Mouse (Mus musculus): ENCODE measurements around the gene Acat3. TPM values are rescaled to one million over a fixed set of nuclear protein-coding genes. Genes with fewer than 3 reads are reported as not detected.

The Acat3 gene
- polyA plus RNA-seq, 1 experiment from 2014 or later = 1.0 TPM

DNA sequence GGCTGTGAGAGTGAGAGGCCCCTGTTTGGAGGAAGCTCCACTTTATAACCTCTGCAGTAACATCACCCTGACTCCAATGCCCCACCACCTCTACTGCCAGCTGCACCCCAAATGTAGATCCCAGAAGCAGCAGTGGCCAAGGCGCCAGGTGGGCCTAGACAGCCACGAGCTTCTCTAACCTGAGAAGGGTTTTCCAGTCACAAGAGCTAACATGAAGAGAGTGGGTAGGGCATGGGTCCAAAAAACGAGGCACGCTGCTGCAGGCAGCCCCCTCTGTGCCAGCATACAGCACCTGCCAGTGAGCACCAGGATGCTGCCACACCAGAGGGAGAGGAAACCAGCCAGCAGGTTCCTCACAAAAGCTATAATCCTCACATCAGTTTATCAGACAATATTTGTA is 49.3 kb downstream of the Acat3 start:
- no peak for ATAC-seq (ENCODE audit: low FRiP score, low read depth)
- Histone ChIP-seq H3K9ac (no peak overlapping the region), H3K27me3 (no peaks in the 10 kb centered on the region)

DNA sequence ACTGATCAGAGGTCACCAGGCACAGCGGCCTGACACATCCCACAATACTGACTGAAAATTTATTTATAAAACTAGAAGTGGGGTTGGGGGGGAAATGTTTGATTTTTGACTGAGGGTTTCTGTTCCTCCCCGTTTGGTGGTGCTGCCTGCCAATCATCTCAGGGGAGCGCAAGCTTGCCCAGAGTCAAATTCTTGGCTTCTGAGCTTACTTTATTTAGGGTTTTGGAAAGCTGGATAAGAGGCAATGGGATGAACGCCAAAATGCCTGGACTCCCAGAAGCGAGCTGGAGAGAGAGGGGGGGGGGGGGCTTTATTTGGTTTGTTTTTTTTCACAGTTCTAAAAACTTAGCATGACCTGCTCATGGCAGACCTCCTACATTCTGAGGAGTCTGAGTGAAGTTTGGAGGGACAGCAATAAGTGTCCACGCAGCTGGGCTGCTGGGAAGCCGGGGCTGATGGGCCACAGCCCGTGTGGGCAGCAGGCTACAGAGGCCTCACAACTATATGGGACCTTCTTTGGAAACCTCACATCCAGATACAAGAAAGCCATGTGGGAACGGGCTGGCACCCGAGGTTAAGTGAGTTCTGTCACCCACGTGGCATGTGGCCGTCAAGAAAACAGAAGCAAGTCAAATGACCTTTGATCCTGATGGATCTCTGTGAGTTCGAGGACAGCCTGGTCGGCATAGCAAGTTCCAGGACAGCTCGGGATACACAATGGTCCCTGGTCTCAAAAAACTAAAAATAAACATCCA is 53.2 kb downstream of the Acat3 start:
- Histone ChIP-seq H3K9me3 (no peaks in the 10 kb centered on the region), H3K9ac (no peak overlapping the region), H3K36me3 (peaks cover 26% of the 10 kb centered on the region; the same call in 1 of the 2 replicates), H3K4me1 (peaks cover 17% of the 10 kb centered on the region), H3K27me3 (no peaks in the 10 kb centered on the region), H3K27ac (peak overlapping the region; percentile 45), H3K4me2 (replicated peaks) (no peak overlapping the region), H3K4me3 (no peak overlapping the region)
- ATAC-seq (ENCODE audit: low FRiP score, low read depth) = 0 out of 2 replicates have a peak, but pooled peaks have one; percentile 26
- WGBS = 69% methylated on average over 15 of the region's 15 CpGs

More for the DNA sequence above, 49.3 kb downstream of the Acat3 start:
- Histone ChIP-seq H3K36me3 (peaks cover 29% of the 10 kb centered on the region; the same call in 1 of the 2 replicates), H3K9me3 (no peaks in the 10 kb centered on the region), H3K4me1 (peaks cover 12% of the 10 kb centered on the region), H3K4me2 (replicated peaks) (no peak overlapping the region), H3K4me3 (no peak overlapping the region), H3K27ac (no peak overlapping the region)
- WGBS = 86% methylated on average over 4 of the region's 4 CpGs

DNA sequence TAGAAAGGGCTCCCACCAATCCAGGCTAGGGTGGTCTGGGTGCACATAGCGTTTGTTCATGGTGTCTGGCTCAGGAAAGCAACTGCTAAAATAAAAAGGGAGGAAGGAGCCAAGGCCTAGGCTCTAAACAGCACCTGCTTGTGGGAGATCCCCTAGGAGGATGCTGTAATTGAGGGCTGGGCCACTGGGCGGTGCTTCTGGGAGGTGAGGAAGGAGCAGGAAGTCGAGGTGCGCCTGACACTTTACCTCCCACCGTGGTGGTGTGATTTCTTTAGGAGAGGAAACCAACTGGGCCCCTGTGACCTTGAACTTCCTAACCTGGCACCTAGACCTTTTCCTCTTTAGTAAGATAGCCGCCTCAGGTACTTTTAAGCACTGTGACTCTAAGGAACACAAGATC is 53.8 kb downstream of the Acat3 start:
- no peaks in the 10 kb centered on the region for H3K9me3 ChIP-seq
- H3K4me3 ChIP-seq = no peak overlapping the region
- H3K27ac ChIP-seq = peak overlapping the region; percentile 45; the same call in 1 of the 2 replicates
- no peak overlapping the region for H3K4me2 ChIP-seq (replicated peaks)
- WGBS = 26% methylated on average over 6 of the region's 6 CpGs
- ATAC-seq (ENCODE audit: low FRiP score, low read depth) = 0 out of 2 replicates have a peak, but pooled peaks have one; percentile 15
- H3K27me3 ChIP-seq = no peaks in the 10 kb centered on the region
- peaks cover 20% of the 10 kb centered on the region; the same call in 1 of the 2 replicates for H3K36me3 ChIP-seq
- H3K4me1 ChIP-seq = peaks cover 17% of the 10 kb centered on the region
- H3K9ac ChIP-seq = no peak overlapping the region

DNA sequence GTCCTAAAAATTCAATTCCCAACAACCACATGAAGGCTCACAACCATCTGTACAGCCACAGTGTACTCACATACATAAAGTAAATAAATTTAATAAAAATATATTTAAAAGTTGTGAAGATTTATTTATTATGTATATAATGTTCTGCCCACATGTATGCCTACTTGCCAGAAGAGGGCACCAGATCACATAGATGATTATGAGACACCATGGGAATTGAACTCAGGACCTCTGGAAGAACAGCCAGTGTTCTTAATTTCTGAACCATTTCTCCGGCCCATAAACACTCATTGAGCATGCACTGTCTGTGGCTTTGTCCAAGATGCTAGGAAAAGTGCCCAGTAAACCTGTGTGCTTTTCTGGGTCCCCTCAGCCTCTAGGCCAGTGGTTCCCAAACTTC is 59.2 kb downstream of the Acat3 start:
- no peak overlapping the region for H3K27ac ChIP-seq
- H3K4me2 ChIP-seq (replicated peaks) = no peak overlapping the region
- 84% methylated on average over 1 of the region's 1 CpGs for WGBS
- no peaks in the 10 kb centered on the region for H3K9me3 ChIP-seq
- ATAC-seq (ENCODE audit: low FRiP score, low read depth) = no peak
- no peaks in the 10 kb centered on the region for H3K27me3 ChIP-seq
- H3K9ac ChIP-seq = no peak overlapping the region
- H3K4me3 ChIP-seq = no peak overlapping the region
- H3K4me1 ChIP-seq = peaks cover 14% of the 10 kb centered on the region
- H3K36me3 ChIP-seq = no peaks in the 10 kb centered on the region

DNA sequence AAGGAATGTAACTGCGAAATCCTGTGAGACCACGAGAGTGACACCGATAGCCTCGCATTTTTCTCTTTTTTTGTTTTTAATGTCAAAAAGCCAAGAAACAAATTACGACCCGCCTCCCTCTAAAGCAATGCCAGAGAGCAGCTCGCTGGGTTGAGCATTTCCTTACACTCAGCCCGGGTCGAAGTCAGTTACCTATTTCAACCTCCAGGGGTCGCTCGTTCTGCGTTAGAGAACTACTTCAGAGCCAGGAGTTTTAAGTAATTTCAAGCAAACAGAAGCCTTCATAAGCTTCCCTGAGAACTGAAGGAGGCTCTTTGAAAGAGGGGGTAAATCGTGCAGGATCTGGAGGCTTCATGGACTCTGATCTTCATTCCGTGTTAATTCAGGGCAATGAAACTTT is 60.2 kb downstream of the Acat3 start:
- peak; percentile 83 for ATAC-seq (ENCODE audit: low FRiP score, low read depth)
- peaks cover 13% of the 10 kb centered on the region; the same call in 1 of the 2 replicates for H3K4me1 ChIP-seq
- peak overlapping the region; percentile 51 for H3K4me2 ChIP-seq (replicated peaks)
- H3K36me3 ChIP-seq = no peaks in the 10 kb centered on the region
- no peaks in the 10 kb centered on the region for H3K9me3 ChIP-seq
- no peaks in the 10 kb centered on the region for H3K27me3 ChIP-seq
- peak overlapping the region; percentile 9 for H3K4me3 ChIP-seq
- peak overlapping the region; percentile 33 for H3K27ac ChIP-seq
- peak overlapping the region; percentile 21; the same call in 1 of the 2 replicates for H3K9ac ChIP-seq
- 4% methylated on average over 14 of the region's 14 CpGs for WGBS

DNA sequence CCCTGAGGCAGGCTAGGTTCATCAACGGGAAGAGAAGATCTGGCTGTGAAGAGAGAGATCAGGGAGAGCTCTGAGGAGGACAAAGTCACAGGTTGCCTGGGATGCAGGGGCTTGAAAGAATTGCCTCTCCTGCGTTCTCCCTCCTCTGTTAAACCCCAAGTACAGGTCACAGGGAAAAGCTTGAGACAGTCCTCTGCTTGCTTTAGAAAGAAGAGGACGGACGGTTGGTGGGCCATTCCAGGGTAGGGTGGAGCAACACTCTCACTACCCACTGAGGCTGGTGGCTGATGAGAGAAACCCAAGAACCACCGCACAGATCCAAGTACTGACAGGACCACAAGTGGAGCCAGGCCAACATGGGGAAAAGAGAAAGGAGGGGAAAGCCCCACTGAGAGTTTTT is 64.7 kb downstream of the Acat3 start, which contains the start of gene Mrgprh:
TSS of gene Mrgprh (plus strand) at position 301 of the 400 bp plus-strand sequence.
- Histone ChIP-seq H3K9ac (no peak within 1 kb of the TSS), H3K4me2 (replicated peaks) (no peak within 1 kb of the TSS), H3K4me3 (no peak within 1 kb of the TSS), H3K4me1 (peaks cover 35% of the 10 kb centered on the region), H3K9me3 (no peaks in the 10 kb centered on the region), H3K27me3 (no peaks in the 10 kb centered on the region), H3K36me3 (no peaks in the 10 kb centered on the region), H3K27ac (no peak within 1 kb of the TSS)
- 78% methylated on average over 5 of the region's 5 CpGs for WGBS
- ATAC-seq (ENCODE audit: low FRiP score, low read depth) = no peak

Other genes with a start within 250 kb of the Acat3 start
- 48.7 and 51.5 TPM in 2 replicates for gene Igf2r, start 170.9 kb downstream of the Acat3 start, polyA plus RNA-seq (2015; fragmentation: Nextera tagmentation; extraction: Ambion mirVana)
- 1.7 and 2.4 TPM in 2 replicates for gene Mas1, start 72.5 kb downstream of the Acat3 start, polyA plus RNA-seq (2015; fragmentation: Nextera tagmentation; extraction: Ambion mirVana)
- 0.08 and 0.09 TPM in 2 replicates for gene Mrgprh, start 64.6 kb downstream of the Acat3 start, polyA plus RNA-seq (2015; fragmentation: Nextera tagmentation; extraction: Ambion mirVana)
- 1.8 and 2.4 TPM in 2 replicates for gene Pnldc1, start 30.4 kb downstream of the Acat3 start, polyA plus RNA-seq (2015; fragmentation: Nextera tagmentation; extraction: Ambion mirVana)
- gene Tcp1, start 24.9 kb downstream of the Acat3 start, polyA plus RNA-seq (2015; fragmentation: Nextera tagmentation; extraction: Ambion mirVana) = 450 and 465 TPM in 2 replicates
- 155 and 161 TPM in 2 replicates for gene Mrpl18, start 24.3 kb downstream of the Acat3 start, polyA plus RNA-seq (2015; fragmentation: Nextera tagmentation; extraction: Ambion mirVana)
- gene Acat2, start 20.1 kb upstream of the Acat3 start, polyA plus RNA-seq (2015; fragmentation: Nextera tagmentation; extraction: Ambion mirVana) = 207 and 209 TPM in 2 replicates
- 173 and 180 TPM in 2 replicates for gene Wtap, start 53.6 kb upstream of the Acat3 start, polyA plus RNA-seq (2015; fragmentation: Nextera tagmentation; extraction: Ambion mirVana)
- 85.1 and 93.4 TPM in 2 replicates for gene Sod2, start 66.2 kb upstream of the Acat3 start, polyA plus RNA-seq (2015; fragmentation: Nextera tagmentation; extraction: Ambion mirVana)
- not detected in 2 replicates for gene Gpr31b, start 111.7 kb upstream of the Acat3 start, polyA plus RNA-seq (2015; fragmentation: Nextera tagmentation; extraction: Ambion mirVana)
- gene Tcp10b, start 120.5 kb upstream of the Acat3 start, polyA plus RNA-seq (2015; fragmentation: Nextera tagmentation; extraction: Ambion mirVana) = 0.17 TPM in 1 of 2 replicates, not detected in the other
- 0.09 TPM in 1 of 2 replicates, not detected in the other for gene Unc93a, start 191.2 kb upstream of the Acat3 start, polyA plus RNA-seq (2015; fragmentation: Nextera tagmentation; extraction: Ambion mirVana)

Measured in limb, embryonic 13.5 days (tissue).